Mouse (Mus musculus): ENCODE data around the gene Stim1. TPM values are rescaled to one million over a fixed set of nuclear protein-coding genes. Genes with fewer than 3 reads are reported as not detected.
A peak's percentile ranks its signal among the peaks of the same experiment; 100 is the strongest.
"Not testable (repeated sequence)": the region's sequence is repeated elsewhere in the genome, so short reads cannot be mapped to it uniquely, and the experiment has no call there.

Stim1 gene
- polyA plus RNA-seq, 1 experiment = 2.7 TPM

DNA sequence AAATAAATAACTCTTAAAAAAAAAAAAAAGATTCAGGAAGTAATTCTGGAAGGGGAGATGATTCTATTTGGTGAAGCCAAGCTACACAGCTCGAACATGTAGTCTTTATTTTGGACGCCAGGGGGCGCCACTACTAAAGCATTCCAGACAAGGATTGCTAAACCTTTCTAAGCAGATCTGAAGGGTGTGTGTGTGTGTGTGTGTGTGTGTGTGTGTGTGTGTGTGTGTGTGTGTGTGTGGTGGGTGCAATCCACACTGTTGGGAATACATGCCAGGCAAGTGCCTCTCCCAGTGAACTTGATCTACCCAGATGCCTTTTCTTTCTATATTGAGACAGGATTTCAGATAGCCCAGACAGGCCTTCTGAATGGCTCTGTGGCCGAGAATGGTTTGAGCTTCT lies 9.4 kb upstream of the Stim1 start:
- Histone ChIP-seq H3K4me3 (replicated peaks) (no peak overlapping the region), H3K36me3 (ENCODE audit: control insufficient read depth) (no peaks in the 10 kb centered on the region), H3K4me1 (ENCODE audit: control insufficient read depth) (peaks cover 24% of the 10 kb centered on the region), H3K27me3 (ENCODE audit: control insufficient read depth) (no peaks in the 10 kb centered on the region), H3K9me3 (ENCODE audit: control insufficient read depth, low read length) (no peaks in the 10 kb centered on the region)
- TF ChIP-seq TAL1 (IDR thresholded peaks at IDR 0.05; ENCODE audit: low read length) (no peak), GATA1 (IDR thresholded peaks at IDR 0.05; ENCODE audit: low read length) (no peak)

- Histone ChIP-seq H3K4me3 (replicated peaks) (no peak overlapping the region), H3K4me1 (ENCODE audit: control insufficient read depth) (peaks cover 19% of the 10 kb centered on the region), H3K36me3 (ENCODE audit: control insufficient read depth) (no peaks in the 10 kb centered on the region), H3K27me3 (ENCODE audit: control insufficient read depth) (no peaks in the 10 kb centered on the region), H3K9me3 (ENCODE audit: control insufficient read depth, low read length) (no peaks in the 10 kb centered on the region)
- TF ChIP-seq TAL1 (IDR thresholded peaks at IDR 0.05; ENCODE audit: low read length) = no peak
- TF ChIP-seq GATA1 (IDR thresholded peaks at IDR 0.05; ENCODE audit: low read length) = no peak
These were observed 8.9 kb upstream of the Stim1 start for GRCm38 (mm10) chr7:102258753-102259152.

- no peaks in the 10 kb centered on the region for H3K36me3 ChIP-seq (ENCODE audit: control insufficient read depth)
- peaks cover 12% of the 10 kb centered on the region for H3K4me1 ChIP-seq (ENCODE audit: control insufficient read depth)
- no peak overlapping the region for H3K4me3 ChIP-seq (replicated peaks)
- H3K27me3 ChIP-seq (ENCODE audit: control insufficient read depth) = no peaks in the 10 kb centered on the region
- no peak for TF ChIP-seq GATA1 (IDR thresholded peaks at IDR 0.05; ENCODE audit: low read length)
- TF ChIP-seq TAL1 (IDR thresholded peaks at IDR 0.05; ENCODE audit: low read length) = no peak
- no peaks in the 10 kb centered on the region for H3K9me3 ChIP-seq (ENCODE audit: control insufficient read depth, low read length)
These were observed 7.7 kb upstream of the Stim1 start for GRCm38 (mm10) chr7:102259716-102260479.

DNA sequence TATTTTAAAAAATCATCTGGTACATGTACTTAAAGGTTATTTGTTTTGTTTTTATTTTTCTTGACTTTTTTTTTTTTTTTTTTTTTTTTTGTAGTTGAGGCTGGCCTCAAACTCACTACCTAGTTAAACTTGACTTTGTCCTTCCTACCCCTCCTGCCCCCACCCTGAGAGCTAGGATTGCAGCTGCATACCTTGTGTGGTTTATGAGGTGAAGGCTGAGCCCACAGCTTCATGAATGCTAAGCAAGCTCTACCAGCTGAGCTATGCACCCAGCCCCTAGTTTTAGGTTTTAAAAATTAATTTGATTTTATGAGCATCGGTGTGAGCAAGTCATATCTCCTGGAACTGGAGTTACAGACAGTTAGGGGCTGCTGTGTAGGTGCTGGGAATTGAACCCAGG lies 7.1 kb upstream of the Stim1 start:
- Histone ChIP-seq H3K36me3 (ENCODE audit: control insufficient read depth) (no peaks in the 10 kb centered on the region), H3K27me3 (ENCODE audit: control insufficient read depth) (no peaks in the 10 kb centered on the region), H3K9me3 (ENCODE audit: control insufficient read depth, low read length) (no peaks in the 10 kb centered on the region), H3K4me1 (ENCODE audit: control insufficient read depth) (peaks cover 9% of the 10 kb centered on the region), H3K4me3 (replicated peaks) (no peak overlapping the region)
- TF ChIP-seq GATA1 (IDR thresholded peaks at IDR 0.05; ENCODE audit: low read length) = no peak

GRCm38 (mm10) chr7:102263020-102263419 lies 4.6 kb upstream of the Stim1 start:
- Histone ChIP-seq H3K27me3 (ENCODE audit: control insufficient read depth) (no peaks in the 10 kb centered on the region), H3K36me3 (ENCODE audit: control insufficient read depth) (no peaks in the 10 kb centered on the region), H3K9me3 (ENCODE audit: control insufficient read depth, low read length) (no peaks in the 10 kb centered on the region), H3K4me1 (ENCODE audit: control insufficient read depth) (peaks cover 21% of the 10 kb centered on the region), H3K4me3 (replicated peaks) (no peak overlapping the region)
- TF ChIP-seq GATA1 (IDR thresholded peaks at IDR 0.05; ENCODE audit: low read length) = no peak
- TF ChIP-seq TAL1 (IDR thresholded peaks at IDR 0.05; ENCODE audit: low read length) = no peak

GRCm38 (mm10) chr7:102266021-102266400 lies 1.6 kb upstream of the Stim1 start:
- H3K27me3 ChIP-seq (ENCODE audit: control insufficient read depth); H3K36me3 ChIP-seq (ENCODE audit: control insufficient read depth); H3K9me3 ChIP-seq (ENCODE audit: control insufficient read depth, low read length): not testable (repeated sequence)
- peak overlapping the region; percentile 97 for H3K4me3 ChIP-seq (replicated peaks)
- peaks cover 41% of the 10 kb centered on the region for H3K4me1 ChIP-seq (ENCODE audit: control insufficient read depth)

- H3K9me3 ChIP-seq (ENCODE audit: control insufficient read depth, low read length) = no peaks in the 10 kb centered on the region
- H3K27me3 ChIP-seq (ENCODE audit: control insufficient read depth) = no peaks in the 10 kb centered on the region
- H3K36me3 ChIP-seq (ENCODE audit: control insufficient read depth) = peaks cover 8% of the 10 kb centered on the region
- H3K4me3 ChIP-seq (replicated peaks) = peak overlapping the region; percentile 97
- no peak for TF ChIP-seq GATA1 (IDR thresholded peaks at IDR 0.05; ENCODE audit: low read length)
- no peak for TF ChIP-seq TAL1 (IDR thresholded peaks at IDR 0.05; ENCODE audit: low read length)
- peaks cover 44% of the 10 kb centered on the region for H3K4me1 ChIP-seq (ENCODE audit: control insufficient read depth)
These were observed 1.1 kb upstream of the Stim1 start for GRCm38 (mm10) chr7:102266401-102267042.

- H3K4me1 ChIP-seq (ENCODE audit: control insufficient read depth) = peaks cover 50% of the 10 kb centered on the region
- TF ChIP-seq GATA1 (IDR thresholded peaks at IDR 0.05; ENCODE audit: low read length) (no peak), TAL1 (IDR thresholded peaks at IDR 0.05; ENCODE audit: low read length) (no peak)
- H3K9me3 ChIP-seq (ENCODE audit: control insufficient read depth, low read length) = no peaks in the 10 kb centered on the region
- H3K4me3 ChIP-seq (replicated peaks) = peak overlapping the region; percentile 97
- peaks cover 8% of the 10 kb centered on the region for H3K36me3 ChIP-seq (ENCODE audit: control insufficient read depth)
- no peaks in the 10 kb centered on the region for H3K27me3 ChIP-seq (ENCODE audit: control insufficient read depth)
These were observed 460 bp upstream of the Stim1 start for GRCm38 (mm10) chr7:102267113-102267579.

GRCm38 (mm10) chr7:102268395-102268748 lies 766 bp downstream of the Stim1 start:
- H3K4me3 ChIP-seq (replicated peaks) = peak overlapping the region; percentile 97
- H3K27me3 ChIP-seq (ENCODE audit: control insufficient read depth) = no peaks in the 10 kb centered on the region
- H3K36me3 ChIP-seq (ENCODE audit: control insufficient read depth) = peaks cover 15% of the 10 kb centered on the region
- peaks cover 54% of the 10 kb centered on the region for H3K4me1 ChIP-seq (ENCODE audit: control insufficient read depth)
- TF ChIP-seq GATA1 (IDR thresholded peaks at IDR 0.05; ENCODE audit: low read length) (no peak), TAL1 (IDR thresholded peaks at IDR 0.05; ENCODE audit: low read length) (no peak)
- no peaks in the 10 kb centered on the region for H3K9me3 ChIP-seq (ENCODE audit: control insufficient read depth, low read length)

Data from erythroblast, embryonic 14.5 days (primary cell).